Mouse (Mus musculus) kidney, postnatal 0 days (tissue): ENCODE results near the gene Sdha. TPM values are rescaled to one million over a fixed set of nuclear protein-coding genes. Genes with fewer than 3 reads are reported as not detected.

Experiments used
- ATAC-seq: fragments of 200-750 bp; cut with Nextera tagmentation; replicated peaks from 2 replicates; pipeline ENCODE4 v1.8.0; 2017; ENCODE audit warnings: low read depth, moderate number of reproducible peaks, moderate TSS enrichment, moderate library complexity; ENCODE audit not compliant: low FRiP score
- DNase-seq: peaks from one replicate; pipeline ENCODE4 v3.0.0-alpha.2; 2016; ENCODE audit warnings: low spot score
- H3K27ac ChIP-seq: fragments of 300-500 bp; sonication (generic); 2 replicates; pipeline ENCODE4 v1.5.1; 2014; ENCODE audit warnings: mild to moderate bottlenecking
- H3K27me3 ChIP-seq: fragments of 300-500 bp; sonication (generic); 2 replicates; pipeline ENCODE4 v1.6.1; 2014; ENCODE audit warnings: low read length, mixed read lengths; ENCODE audit not compliant: insufficient read depth
- H3K36me3 ChIP-seq: fragments of 300-500 bp; sonication (generic); 2 replicates; pipeline ENCODE4 v1.6.1; 2014; ENCODE audit warnings: low read length, mixed read lengths; ENCODE audit not compliant: insufficient read depth
- H3K4me1 ChIP-seq: fragments of 300-500 bp; sonication (generic); replicated peaks from 2 replicates; pipeline ENCODE4 v1.6.1; 2014; ENCODE audit warnings: antibody characterized with exemption, low read length, mixed read lengths; ENCODE audit not compliant: insufficient read depth
- H3K4me2 ChIP-seq: fragments of 300-500 bp; sonication (generic); 2 replicates; pipeline ENCODE4 v1.6.1; 2014; ENCODE audit warnings: mild to moderate bottlenecking, low read length, moderate library complexity, mixed read lengths
- H3K4me3 ChIP-seq: fragments of 300-500 bp; sonication (generic); replicated peaks from 2 replicates; pipeline ENCODE4 v1.5.1; 2014; ENCODE audit warnings: low read depth, low read length
- H3K9ac ChIP-seq: fragments of 300-500 bp; sonication (generic); 2 replicates; pipeline ENCODE4 v1.6.1; 2014; ENCODE audit warnings: low read depth, low read length
- H3K9me3 ChIP-seq: fragments of 300-500 bp; sonication (generic); replicated peaks from 2 replicates; pipeline ENCODE4 v1.6.1; 2016; ENCODE audit warnings: low read length, inconsistent platforms, mixed read lengths
- CTCF ChIP-seq: IDR thresholded peaks from 2 replicates; pipeline ENCODE4 v1.5.1; 2016; ENCODE audit warnings: antibody characterized with exemption, low read depth, mild to moderate bottlenecking, moderate library complexity
- WGBS: fragments of 180-500 bp; shearing (Covaris S2); extraction: QIAGEN DNeasy Blood & Tissue Kit; methylation state at CpG from one replicate; pipeline ENCODE4 v1.1.7; 2014; 5-methylcytosine and 5-hydroxymethylcytosine counted together
- polyA plus RNA-seq: library from polyadenylated mRNA; unstranded; fragments of >200 nt; fragmentation: Nextera tagmentation; extraction: Ambion mirVana; gene quantifications from 2 replicates; pipeline ENCODE4 v1.2.1, GENCODE M21; 2015

Gene Sdha
- 305 and 346 TPM in 2 replicates for polyA plus RNA-seq

DNA sequence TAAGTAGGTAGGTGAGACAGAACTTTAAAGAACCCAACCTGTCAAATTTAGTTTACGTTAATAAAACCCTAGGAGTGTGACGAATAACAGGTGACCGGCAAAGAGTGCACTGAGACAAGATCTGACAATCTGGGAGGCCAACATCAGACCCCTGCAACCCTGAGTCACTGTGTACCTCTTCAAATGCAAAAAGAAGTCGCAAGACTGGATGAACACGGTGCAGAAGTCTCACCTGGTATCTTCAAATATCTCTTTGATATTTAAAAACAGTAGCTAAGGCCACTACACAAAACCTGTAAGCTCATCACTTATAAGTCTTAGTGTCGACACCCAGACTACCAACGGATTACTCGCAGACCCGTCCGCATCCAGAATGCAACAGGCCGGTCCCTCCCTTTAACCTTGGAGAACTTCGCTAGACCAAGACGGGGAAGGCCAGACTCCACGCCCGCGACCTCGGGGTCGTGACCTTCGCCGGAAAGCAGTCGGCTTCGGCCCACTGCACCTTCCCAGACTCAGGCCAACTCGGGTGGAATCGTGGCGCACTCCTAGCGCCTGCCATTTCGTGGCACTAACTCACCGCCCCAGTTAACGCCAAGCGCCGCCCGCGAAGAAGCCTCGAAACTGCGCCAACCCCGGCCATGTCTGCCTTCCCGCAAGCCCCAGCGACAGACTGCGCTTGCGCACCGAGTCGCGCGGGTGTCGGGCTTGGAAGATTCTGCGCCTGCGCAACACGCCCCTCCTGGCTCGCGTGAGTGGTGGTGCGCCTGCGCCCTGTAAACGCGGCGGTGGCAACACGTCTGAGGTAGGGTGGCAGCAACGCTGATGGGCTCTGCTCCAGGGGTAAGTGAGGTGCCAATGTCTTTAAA is at the start of gene Sdha, which contains the start of gene Ccdc127:
Gene Sdha (minus strand): TSS at position 715 of the 869 bp plus-strand sequence.
Gene Ccdc127 (plus strand): TSS at position 744 of the 869 bp plus-strand sequence.
- TF ChIP-seq CTCF = peak; percentile 21; the same call in 1 of the 2 replicates
- 0 out of 2 replicates have a peak, but pooled peaks cover 12% of the 10 kb centered on the region for H3K36me3 ChIP-seq
- peak; percentile 97 for DNase-seq
- no peaks in the 10 kb centered on the region for H3K9me3 ChIP-seq
- no peaks in the 10 kb centered on the region for H3K27me3 ChIP-seq
- H3K4me2 ChIP-seq = peak within 1 kb of the TSS; percentile 62
- H3K4me1 ChIP-seq = peaks cover 8% of the 10 kb centered on the region
- peak within 1 kb of the TSS; percentile 75 for H3K4me3 ChIP-seq
- peak; percentile 98 for ATAC-seq
- WGBS = under 1% methylated on average over 57 of the region's 57 CpGs
- peak within 1 kb of the TSS; percentile 90 for H3K9ac ChIP-seq
- peak within 1 kb of the TSS; percentile 93 for H3K27ac ChIP-seq

DNA sequence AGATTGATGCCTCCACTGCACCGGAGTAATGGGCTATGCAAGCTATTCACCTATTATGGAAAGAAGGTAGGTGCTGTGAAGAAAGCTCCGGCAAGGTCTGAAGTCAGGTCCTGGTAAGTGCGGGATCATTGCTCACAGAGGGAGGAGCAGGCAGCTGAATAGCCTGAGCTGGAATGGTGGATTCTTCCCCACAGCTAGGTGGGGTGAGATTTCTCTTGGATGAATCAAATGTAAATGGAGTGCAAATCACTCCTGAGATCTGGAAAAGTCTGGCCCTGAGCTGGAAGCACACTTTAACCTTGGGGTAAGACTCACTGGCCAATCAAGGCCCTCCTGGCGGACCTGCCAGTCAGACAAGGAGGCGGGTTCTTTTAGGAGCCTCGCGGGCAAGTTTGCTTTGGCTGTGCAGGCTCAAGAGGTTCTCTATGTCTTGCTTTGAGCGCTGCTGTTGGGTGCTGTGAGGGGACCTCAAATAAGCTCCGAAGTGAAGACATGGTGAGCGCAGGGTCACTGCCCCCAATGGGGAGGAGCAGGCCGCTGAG is 49.3 kb upstream of the Sdha start, which contains the start of gene Ftl1-ps1:
Gene Ftl1-ps1 (plus strand): TSS at position 397 of the 542 bp plus-strand sequence.
- Histone ChIP-seq H3K36me3 (no peaks in the 10 kb centered on the region), H3K9me3 (no peaks in the 10 kb centered on the region), H3K4me2 (peak within 1 kb of the TSS; percentile 41), H3K27me3 (no peaks in the 10 kb centered on the region), H3K4me1 (no peaks in the 10 kb centered on the region), H3K4me3 (no peak within 1 kb of the TSS), H3K9ac (no peak within 1 kb of the TSS), H3K27ac (no peak within 1 kb of the TSS)
- DNase-seq (peak; percentile 10), ATAC-seq (peak; percentile 77)
- no peak for TF ChIP-seq CTCF
- 12% methylated on average over 11 of the region's 11 CpGs for WGBS

DNA sequence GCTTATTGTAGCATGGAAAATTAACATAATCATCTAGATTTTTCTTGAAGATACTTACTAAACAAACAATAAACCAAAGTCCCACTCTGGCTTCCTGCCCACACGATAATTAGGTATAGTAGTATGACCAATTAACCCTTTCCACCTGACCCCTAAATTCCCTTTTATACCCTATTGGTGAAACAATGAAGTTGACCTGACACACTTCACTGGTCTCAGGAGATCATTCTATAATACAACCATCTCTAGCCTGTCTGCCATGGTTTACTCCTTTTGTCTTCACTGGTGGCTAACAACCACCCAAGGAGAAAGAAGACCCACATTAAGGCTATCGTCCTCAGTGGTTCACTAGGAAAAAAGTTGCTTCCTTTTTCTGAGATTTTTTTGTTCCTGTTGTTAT is 41.1 kb upstream of the Sdha start:
- no peaks in the 10 kb centered on the region for H3K9me3 ChIP-seq
- H3K27ac ChIP-seq = no peak overlapping the region
- DNase-seq = no peak
- no peak overlapping the region for H3K4me3 ChIP-seq
- 73% methylated on average over 2 of the region's 2 CpGs for WGBS
- H3K27me3 ChIP-seq = no peaks in the 10 kb centered on the region
- H3K4me1 ChIP-seq = no peaks in the 10 kb centered on the region
- H3K4me2 ChIP-seq = no peak overlapping the region
- no peaks in the 10 kb centered on the region for H3K36me3 ChIP-seq
- no peak overlapping the region for H3K9ac ChIP-seq
- no peak for ATAC-seq
- TF ChIP-seq CTCF = no peak

DNA sequence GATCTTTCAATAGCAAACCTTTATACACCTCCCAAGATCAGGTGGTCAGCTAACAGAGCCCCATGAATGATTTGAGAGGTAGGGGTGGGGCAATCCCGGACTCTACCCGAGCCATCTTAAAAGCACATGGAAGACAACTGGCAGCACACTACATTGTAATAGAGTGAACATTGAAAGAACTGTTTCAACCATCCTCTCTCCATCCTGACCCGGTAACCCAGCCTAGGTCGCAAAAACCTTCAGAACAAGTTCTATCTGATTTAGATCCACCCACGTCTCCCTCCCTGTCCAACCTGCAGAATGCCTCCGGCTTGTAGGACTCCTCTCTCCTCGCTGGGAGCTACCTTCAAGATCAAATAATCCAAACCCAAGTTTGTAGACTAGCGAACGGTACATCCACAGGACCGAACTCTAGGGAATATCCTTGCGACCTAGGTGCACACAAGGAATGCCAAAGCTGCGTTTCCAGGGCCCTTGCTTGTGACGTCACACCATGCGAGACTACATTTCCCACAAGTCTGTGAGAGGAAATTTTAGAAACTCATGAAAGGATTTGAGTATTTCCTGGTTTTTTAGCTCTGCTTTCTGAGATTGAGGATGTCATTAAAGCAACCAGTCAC is 40.4 kb upstream of the Sdha start, which contains the start of gene Zfp72:
Gene Zfp72 (minus strand): TSS at position 466 of the 620 bp plus-strand sequence.
- Histone ChIP-seq H3K9me3 (no peaks in the 10 kb centered on the region), H3K4me1 (no peaks in the 10 kb centered on the region), H3K27ac (peak within 1 kb of the TSS; percentile 44; the same call in 1 of the 2 replicates), H3K4me3 (peak within 1 kb of the TSS; percentile 71), H3K36me3 (no peaks in the 10 kb centered on the region), H3K27me3 (no peaks in the 10 kb centered on the region), H3K9ac (peak within 1 kb of the TSS; percentile 62), H3K4me2 (peak within 1 kb of the TSS; percentile 59)
- ATAC-seq (peak; percentile 90), DNase-seq (peak; percentile 90)
- 1% methylated on average over 14 of the region's 14 CpGs for WGBS
- TF ChIP-seq CTCF = no peak

DNA sequence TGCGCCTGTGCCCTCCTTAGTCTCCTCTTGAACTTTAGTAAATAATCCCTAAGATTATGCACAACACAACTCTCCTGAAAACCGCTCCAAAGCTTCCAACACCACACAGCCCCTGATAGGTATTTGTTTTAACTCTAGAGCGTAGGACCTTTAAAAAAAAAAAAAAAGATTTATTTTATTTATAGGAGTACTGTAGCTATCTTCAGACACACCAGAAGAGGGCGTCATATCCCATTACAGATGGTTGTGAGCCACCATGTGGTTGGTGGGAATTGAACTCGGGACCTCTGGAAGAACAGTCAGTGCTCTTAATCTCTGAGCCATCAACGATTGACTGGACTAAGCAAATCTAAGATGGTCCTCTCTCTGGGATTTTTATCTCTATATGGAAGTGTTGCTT is 39.6 kb upstream of the Sdha start:
- no peak for ATAC-seq
- TF ChIP-seq CTCF = peak; percentile 45
- no peaks in the 10 kb centered on the region for H3K36me3 ChIP-seq
- H3K4me1 ChIP-seq = no peaks in the 10 kb centered on the region
- 66% methylated on average over 6 of the region's 6 CpGs for WGBS
- H3K27ac ChIP-seq = no peak overlapping the region
- H3K27me3 ChIP-seq = no peaks in the 10 kb centered on the region
- no peaks in the 10 kb centered on the region for H3K9me3 ChIP-seq
- H3K4me2 ChIP-seq = peak overlapping the region; percentile 59
- DNase-seq = no peak
- no peak overlapping the region for H3K9ac ChIP-seq
- peak overlapping the region; percentile 71 for H3K4me3 ChIP-seq

DNA sequence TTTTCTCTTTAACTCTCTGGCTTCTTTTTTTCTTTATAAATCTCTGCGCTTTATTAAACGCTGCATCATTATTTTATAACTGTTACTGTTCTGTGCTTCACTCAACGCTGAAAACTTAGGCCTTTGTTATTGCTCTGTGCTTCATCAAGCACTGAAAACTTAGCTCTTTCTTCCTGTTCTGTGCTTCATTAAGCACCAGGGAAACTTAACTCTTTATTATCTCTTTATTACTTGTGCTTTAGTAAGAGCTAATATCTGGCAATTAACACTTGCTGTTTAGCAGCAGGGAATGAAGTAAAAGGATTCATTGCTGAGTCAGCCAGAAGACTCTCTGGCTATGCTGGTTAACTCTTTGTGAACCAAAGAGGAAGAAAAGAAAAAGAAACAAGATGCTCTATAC is 32.2 kb upstream of the Sdha start:
- ATAC-seq = no peak
- WGBS = 11% methylated on average over 3 of the region's 3 CpGs
- no peak overlapping the region for H3K4me3 ChIP-seq
- peak overlapping the region; percentile 70 for H3K27ac ChIP-seq
- DNase-seq = peak; percentile 74
- 0 out of 2 replicates have a peak overlapping the region, but pooled peaks have one; percentile 8 for H3K9ac ChIP-seq
- no peaks in the 10 kb centered on the region for H3K9me3 ChIP-seq
- H3K27me3 ChIP-seq = no peaks in the 10 kb centered on the region
- 0 out of 2 replicates have a peak, but pooled peaks cover 7% of the 10 kb centered on the region for H3K4me1 ChIP-seq
- no peak overlapping the region; the same call in 1 of the 2 replicates for H3K4me2 ChIP-seq
- H3K36me3 ChIP-seq = no peaks in the 10 kb centered on the region
- no peak for TF ChIP-seq CTCF
